Mouse (Mus musculus) CH12.LX (cell line): ENCODE results near the gene Olfr1388. TPM values are rescaled to one million over a fixed set of nuclear protein-coding genes. Genes with fewer than 3 reads are reported as not detected.
"Not testable (repeated sequence)": the region's sequence is repeated elsewhere in the genome, so short reads cannot be mapped to it uniquely, and the experiment has no call there.

Experiments used
- DNase-seq: peaks from one replicate; pipeline ENCODE4 v3.0.0-alpha.2; 2013; ENCODE audit errors: extremely low read depth
- H3K27ac ChIP-seq: 2 replicates; pipeline ENCODE4 v1.5.1; 2012; ENCODE audit warnings: low read depth, mild to moderate bottlenecking, control low read depth, moderate library complexity; ENCODE audit not compliant: insufficient read depth
- H3K27me3 ChIP-seq: replicated peaks from 2 replicates; pipeline ENCODE3; 2012; ENCODE audit warnings: inconsistent platforms
- H3K36me3 ChIP-seq, 2 experiments: replicated peaks in 1 of 2; 2 replicates each; pipeline versions ENCODE3 to v1.6.1; 2012; ENCODE audit warnings: inconsistent platforms in 1 of 2, low read length in 1 of 2, mild to moderate bottlenecking in 1 of 2, mixed read lengths in 1 of 2, moderate library complexity in 1 of 2; ENCODE audit not compliant: control insufficient read depth in 1 of 2, insufficient read depth in 1 of 2
- H3K4me1 ChIP-seq, 2 experiments: 2 replicates each; pipeline ENCODE4 v1.6.1; 2012; ENCODE audit warnings: inconsistent platforms in 1 of 2, moderate library complexity in 1 of 2; ENCODE audit not compliant: insufficient read depth in 2 of 2, control insufficient read depth in 1 of 2
- H3K4me2 ChIP-seq: 2 replicates; pipeline ENCODE4 v1.6.1; 2012; ENCODE audit warnings: low read depth, mild to moderate bottlenecking, control low read depth; ENCODE audit not compliant: poor library complexity, insufficient read depth, severe bottlenecking
- H3K4me3 ChIP-seq, 3 experiments: fragments of 150-350 bp in 1 of 3; sonication (generic) in 1 of 3; replicated peaks in 1 of 3; 2 replicates each; pipeline versions ENCODE3 to v1.5.1; 2011 to 2012; ENCODE audit warnings: low read depth in 2 of 3, low read length in 2 of 3, mild to moderate bottlenecking in 2 of 3, moderate library complexity in 2 of 3, control low read depth in 1 of 3, improper control_type of control experiment in 1 of 3, inconsistent platforms in 1 of 3, mixed read lengths in 1 of 3; ENCODE audit not compliant: poor library complexity in 1 of 3
- H3K79me2 ChIP-seq: replicated peaks from 2 replicates; pipeline ENCODE4 v1.6.1; 2012; ENCODE audit warnings: mild to moderate bottlenecking, moderate library complexity; ENCODE audit not compliant: control insufficient read depth, poor library complexity, insufficient read depth, severe bottlenecking; ENCODE audit errors: extremely low read depth
- H3K9ac ChIP-seq: 2 replicates; pipeline ENCODE4 v1.6.1; 2012; ENCODE audit warnings: low read depth, mild to moderate bottlenecking, control low read depth, moderate library complexity; ENCODE audit not compliant: insufficient read depth
- H3K9me3 ChIP-seq: replicated peaks from 2 replicates; pipeline ENCODE3; 2012; ENCODE audit warnings: low read length, inconsistent platforms, mixed read lengths
- BHLHE40 ChIP-seq: IDR thresholded peaks from 2 replicates; pipeline ENCODE4 v1.6.1; 2011; ENCODE audit warnings: mild to moderate bottlenecking, low read depth, low read length, improper control_type of control experiment
- CHD1 ChIP-seq: IDR thresholded peaks from 2 replicates; pipeline ENCODE4 v1.6.1; 2012; ENCODE audit warnings: low read depth, low read length, improper control_type of control experiment, inconsistent platforms
- CTCF ChIP-seq, 2 experiments: IDR thresholded peaks in 1 of 2; conservative IDR thresholded peaks in 1 of 2; 2 replicates each; pipeline ENCODE4 v1.5.1; 2011 to 2012; ENCODE audit warnings: low read depth in 2 of 2, low read length in 2 of 2, improper control_type of control experiment in 1 of 2, inconsistent platforms in 1 of 2, mild to moderate bottlenecking in 1 of 2, moderate library complexity in 1 of 2
- E2F4 ChIP-seq: IDR thresholded peaks from 2 replicates; pipeline ENCODE4 v1.6.1; 2011; ENCODE audit warnings: low read depth, low read length, improper control_type of control experiment; ENCODE audit not compliant: insufficient replicate concordance
- EP300 ChIP-seq: IDR thresholded peaks from 2 replicates; pipeline ENCODE4 v1.6.1; 2011; ENCODE audit warnings: low read length, improper control_type of control experiment
- HCFC1 ChIP-seq: IDR thresholded peaks from 2 replicates; pipeline ENCODE4 v1.6.1; 2012; ENCODE audit warnings: low read depth, mild to moderate bottlenecking, inconsistent platforms, low read length, improper control_type of control experiment
- MAFK ChIP-seq: IDR thresholded peaks from 2 replicates; pipeline ENCODE4 v1.6.1; 2011; ENCODE audit warnings: low read length, improper control_type of control experiment; ENCODE audit not compliant: insufficient replicate concordance
- MAX ChIP-seq: IDR thresholded peaks from 2 replicates; pipeline ENCODE4 v1.6.1; 2011; ENCODE audit warnings: low read length, improper control_type of control experiment
- MAZ ChIP-seq: IDR thresholded peaks from 2 replicates; pipeline ENCODE4 v1.6.1; 2012; ENCODE audit warnings: low read depth, mild to moderate bottlenecking, inconsistent platforms, low read length, improper control_type of control experiment, moderate library complexity
- MXI1 ChIP-seq: IDR thresholded peaks from 2 replicates; pipeline ENCODE4 v1.6.1; 2011; ENCODE audit warnings: mild to moderate bottlenecking, low read depth, low read length, improper control_type of control experiment
- NELFE ChIP-seq: IDR thresholded peaks from 2 replicates; pipeline ENCODE4 v1.6.1; 2011; ENCODE audit warnings: low read depth, low read length, improper control_type of control experiment
- NRF1 ChIP-seq: IDR thresholded peaks from 2 replicates; pipeline ENCODE4 v1.6.1; 2014; ENCODE audit warnings: low read depth, mild to moderate bottlenecking, inconsistent platforms, low read length, improper control_type of control experiment, moderate library complexity
- POLR2A ChIP-seq: IDR thresholded peaks from 2 replicates; pipeline ENCODE4 v1.6.1; 2011; ENCODE audit warnings: low read depth, mild to moderate bottlenecking, improper control_type of control experiment, low read length
- POLR2AphosphoS2 ChIP-seq: IDR thresholded peaks from 2 replicates; pipeline ENCODE4 v1.6.1; 2011; ENCODE audit warnings: low read depth, low read length, improper control_type of control experiment
- RAD21 ChIP-seq: IDR thresholded peaks from 2 replicates; pipeline ENCODE4 v1.6.1; 2011; ENCODE audit warnings: low read depth, mild to moderate bottlenecking, low read length, improper control_type of control experiment, moderate library complexity
- SMC3 ChIP-seq: IDR thresholded peaks from 2 replicates; pipeline ENCODE4 v1.6.1; 2011; ENCODE audit warnings: low read depth, low read length, improper control_type of control experiment
- TBP ChIP-seq: conservative IDR thresholded peaks from 2 replicates; pipeline ENCODE4 v1.6.1; 2011; ENCODE audit warnings: low read depth, low read length, improper control_type of control experiment
- TCF12 ChIP-seq: IDR thresholded peaks from 2 replicates; pipeline ENCODE4 v1.6.1; 2014; ENCODE audit warnings: low read depth, mild to moderate bottlenecking, inconsistent platforms, low read length, improper control_type of control experiment
- USF2 ChIP-seq: conservative IDR thresholded peaks from 2 replicates; pipeline ENCODE4 v1.6.1; 2011; ENCODE audit warnings: low read depth, low read length, improper control_type of control experiment
- dilution Hi-C: fragments of 300-500 bp; cut with MboI; formaldehyde crosslinking; loops from 2 replicates; pipeline ENCODE4 v1.14.3; 2020; ENCODE audit warnings: low sequenced_read_pairs; ENCODE audit not compliant: extremely low pct_unique_long_range_greater_than_20kb, extremely low pct_ligation_motif_present
- in situ Hi-C: fragments of 300-500 bp; cut with MboI; formaldehyde crosslinking; loops from 3 replicates; pipeline ENCODE4 v1.14.3; 2019; ENCODE audit warnings: low sequenced_read_pairs, low pct_ligation_motif_present, low pct_unique_long_range_greater_than_20kb, mixed read lengths
- polyA plus RNA-seq: library from polyadenylated mRNA; unstranded; fragments of >175 nt; gene quantifications from 2 replicates; pipeline ENCODE4 v1.2.1, GENCODE M21; 2012; ENCODE audit warnings: low read depth; ENCODE audit not compliant: insufficient read length
- total RNA-seq, 2 experiments: library from RNA; depleted of rRNA; stranded (reverse); fragments of 300-350 nt in 1 of 2; fragments of >200 nt in 1 of 2; gene quantifications; 2 replicates each; pipeline ENCODE4 v1.2.3; 2012 to 2014

The Olfr1388 gene
- not detected in 2 replicates for total RNA-seq (2012; rRNA removed)
- total RNA-seq (2014; rRNA removed), result not detected in 2 replicates
- polyA plus RNA-seq, result not detected in 2 replicates

DNA sequence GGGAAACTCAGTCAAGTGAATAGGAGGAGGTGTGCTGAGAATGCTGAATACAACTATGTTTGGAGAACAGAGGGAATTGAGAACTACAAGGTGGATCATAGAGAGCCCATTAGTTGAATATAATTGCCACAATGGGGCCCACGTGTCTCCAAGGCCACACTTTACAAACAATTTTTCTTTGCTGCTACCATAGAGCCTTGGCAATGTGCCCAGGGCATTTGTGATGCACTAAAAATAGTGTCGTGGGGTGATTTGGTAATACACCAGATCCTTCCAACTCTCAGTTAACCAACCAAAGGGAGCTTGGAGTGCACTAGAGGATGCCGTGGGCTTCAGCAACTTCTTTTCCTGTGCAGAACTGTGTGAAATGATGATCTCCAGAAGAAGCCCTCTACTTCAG, at the start of gene Olfr1388:
Gene Olfr1388, plus strand, starts transcription at position 214 of the 400 bp plus-strand sequence.
- no peak within 1 kb of the TSS for H3K27ac ChIP-seq
- H3K4me1 ChIP-seq, result no peaks in the 10 kb centered on the region
- in situ Hi-C loops, result no loop called here
- DNase-seq, result no peak
- dilution Hi-C loops, result no loop called here
- TF ChIP-seq MXI1 (no peak), TCF12 (no peak)
- no peak within 1 kb of the TSS for H3K4me2 ChIP-seq
- H3K9ac ChIP-seq, result no peak within 1 kb of the TSS
- no peak within 1 kb of the TSS for H3K4me3 ChIP-seq
- H3K27me3 ChIP-seq, result peaks cover 4% of the 10 kb centered on the region
- H3K79me2 ChIP-seq, result no peaks in the 10 kb centered on the region
- peaks cover 7% of the 10 kb centered on the region for H3K9me3 ChIP-seq
- H3K36me3 ChIP-seq, result no peaks in the 10 kb centered on the region

- in situ Hi-C loops, H3K79me2 ChIP-seq, H3K4me1 ChIP-seq, H3K4me3 ChIP-seq, H3K9me3 ChIP-seq: not testable (repeated sequence)
- DNase-seq, result peak; percentile 23
- TF ChIP-seq MAFK (peak; percentile 62; the same call in 1 of the 2 replicates), CTCF (conservative IDR thresholded peaks at IDR 0.05 in 1 of 2, IDR thresholded peaks at IDR 0.05 in 1 of 2; ENCODE audit: low read depth in 2 of 2, low read length in 2 of 2) (peak; percentile 14 to 39; a peak in 2 of 4 replicates)
- TF ChIP-seq, all 38 proteins: peak for 2; not testable (repeated sequence) for 36
- H3K36me3 ChIP-seq, H3K27me3 ChIP-seq, H3K4me2 ChIP-seq, H3K27ac ChIP-seq, dilution Hi-C loops, H3K9ac ChIP-seq: not testable (repeated sequence)
Observed at GRCm38 (mm10) chr11:49392707-49393106, 43.7 kb upstream of the Olfr1388 start.

DNA sequence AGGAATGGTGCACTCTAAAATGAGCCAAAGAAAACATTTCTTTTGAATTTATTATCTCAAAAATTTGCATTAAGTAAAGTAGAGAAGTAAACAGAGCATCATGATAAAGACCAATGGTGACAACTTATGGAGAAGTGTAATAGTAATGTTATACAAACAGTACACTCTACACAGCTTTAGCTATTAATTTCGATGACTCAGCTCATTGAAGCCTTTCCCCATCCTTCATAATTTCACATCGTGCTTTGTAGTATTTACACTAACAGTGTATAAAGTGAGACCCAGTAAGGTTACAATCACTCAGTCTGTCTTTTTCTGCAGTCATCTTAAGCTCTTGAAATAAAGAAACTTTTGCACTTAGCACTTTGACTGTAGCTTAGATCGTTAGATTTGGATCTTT, 29.6 kb upstream of the Olfr1388 start:
- Histone ChIP-seq H3K4me1 (0 out of 4 replicates have a peak, but pooled peaks cover 0 to 3% of the 10 kb centered on the region in 2 experiments), H3K27ac (no peak overlapping the region), H3K9me3 (no peaks in the 10 kb centered on the region), H3K9ac (no peak overlapping the region), H3K79me2 (no peaks in the 10 kb centered on the region), H3K4me3 (no peak overlapping the region), H3K27me3 (no peaks in the 10 kb centered on the region), H3K36me3 (no peaks in the 10 kb centered on the region), H3K4me2 (no peak overlapping the region)
- in situ Hi-C loops, result loop anchor here (25.0 kb wide), 2 partner anchors 219 to 544 kb away; partner anchors contain the start of genes Btnl9 and Irgm1
- dilution Hi-C loops, result no loop called here
- no peak for TF ChIP-seq BHLHE40
- peak; percentile 74 for TF ChIP-seq MAFK
- DNase-seq, result no peak

DNA sequence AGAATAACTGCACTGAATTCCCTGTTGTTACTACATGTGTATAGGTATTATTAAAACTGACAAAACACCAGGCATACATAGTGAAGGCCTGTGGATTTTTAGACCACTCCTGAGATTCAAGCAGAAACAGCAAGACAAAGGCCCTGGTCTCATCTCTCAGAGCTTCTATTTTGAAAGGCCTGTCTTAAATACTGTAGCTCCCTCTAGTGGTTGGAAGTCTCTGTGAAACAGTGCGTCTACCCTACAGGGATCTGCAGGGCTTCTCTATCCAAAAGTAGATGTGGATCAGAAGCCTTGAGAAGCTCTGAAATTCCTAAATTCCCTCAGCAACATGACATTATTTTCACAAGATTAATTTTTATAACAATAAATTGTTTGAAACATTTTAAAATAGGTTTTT, 25.9 kb upstream of the Olfr1388 start:
- DNase-seq, result peak; percentile 85
- Histone ChIP-seq H3K27me3 (no peaks in the 10 kb centered on the region), H3K9ac (no peak overlapping the region), H3K36me3 (no peaks in the 10 kb centered on the region), H3K79me2 (no peaks in the 10 kb centered on the region), H3K4me1 (no peaks in the 10 kb centered on the region), H3K4me3 (no peak overlapping the region), H3K4me2 (no peak overlapping the region), H3K27ac (no peak overlapping the region), H3K9me3 (no peaks in the 10 kb centered on the region)
- dilution Hi-C loops, result no loop called here
- in situ Hi-C loops, result loop anchor here (25.0 kb wide), 2 partner anchors 223 to 548 kb away; partner anchors contain the start of genes Btnl9 and Irgm1
- TF ChIP-seq E2F4, result 0 out of 2 replicates have a peak, but pooled peaks have one; percentile 51
- no peak for TF ChIP-seq NRF1
- peak; percentile 87 to 90 for TF ChIP-seq CTCF (conservative IDR thresholded peaks at IDR 0.05 in 1 of 2, IDR thresholded peaks at IDR 0.05 in 1 of 2; ENCODE audit: low read depth in 2 of 2, low read length in 2 of 2)
- TF ChIP-seq HCFC1, result peak; percentile 44; the same call in 1 of the 2 replicates
- no peak for TF ChIP-seq EP300
- TF ChIP-seq POLR2AphosphoS2, result no peak
- peak; percentile 69 for TF ChIP-seq SMC3
- no peak for TF ChIP-seq POLR2A
- peak; percentile 88 for TF ChIP-seq RAD21
- TF ChIP-seq NELFE, result no peak
- no peak for TF ChIP-seq TBP
- TF ChIP-seq TCF12, result no peak
- TF ChIP-seq MAX, result no peak
- TF ChIP-seq USF2, result no peak
- TF ChIP-seq CHD1, result no peak
- no peak for TF ChIP-seq MAZ
